Mouse (Mus musculus): ENCODE measurements around the gene Sept9. TPM values are rescaled to one million over a fixed set of nuclear protein-coding genes. Genes with fewer than 3 reads are reported as not detected.

Sept9 gene
- polyA plus RNA-seq (2017; shearing (Covaris generic)), result 381 TPM

GRCm38 (mm10) chr11:117199282-117200175, at the start of gene Sept9:
TSS of gene Sept9 (plus strand) at chr11:117199661.

Other genes starting within 250 kb of the Sept9 start
- gene Sec14l1, start 84.5 kb upstream of the Sept9 start, polyA plus RNA-seq (2017; shearing (Covaris generic)), result 31.4 TPM

All from CD4-positive, CD25-positive, alpha-beta regulatory T cell, adult 9 weeks (primary cell).